Mouse (Mus musculus) kidney, adult 2 months (tissue): ENCODE results near the gene Tle1. TPM values are rescaled to one million over a fixed set of nuclear protein-coding genes. Genes with fewer than 3 reads are reported as not detected.

Source experiments
- DNase-seq: peaks from one replicate; pipeline ENCODE4 v3.0.0; 2021
- H3K27ac ChIP-seq: fragments of 200-500 bp; 2 replicates; pipeline ENCODE4 v1.5.1; 2012; ENCODE audit warnings: low read depth, low read length, control low read depth, inconsistent platforms; ENCODE audit not compliant: insufficient read depth
- H3K27me3 ChIP-seq: fragments of 200-500 bp; replicated peaks from 2 replicates; pipeline ENCODE4 v1.6.1; 2012; ENCODE audit warnings: mild to moderate bottlenecking, moderate library complexity, low read length, inconsistent platforms; ENCODE audit not compliant: control insufficient read depth, insufficient read depth
- H3K36me3 ChIP-seq: fragments of 200-500 bp; 2 replicates; pipeline ENCODE4 v1.6.1; 2012; ENCODE audit warnings: mild to moderate bottlenecking, moderate library complexity, low read length, inconsistent platforms; ENCODE audit not compliant: control insufficient read depth, insufficient read depth
- H3K4me1 ChIP-seq: fragments of 200-500 bp; 2 replicates; pipeline ENCODE4 v1.6.1; 2011; ENCODE audit warnings: low read length; ENCODE audit not compliant: control insufficient read depth, insufficient read depth
- H3K4me3 ChIP-seq: fragments of 200-500 bp; 2 replicates; pipeline ENCODE4 v1.5.1; 2011; ENCODE audit warnings: mild to moderate bottlenecking, low read depth, low read length, control low read depth; ENCODE audit not compliant: insufficient read depth
- CTCF ChIP-seq: fragments of 200-500 bp; conservative IDR thresholded peaks from 2 replicates; pipeline ENCODE4 v1.5.1; 2011; ENCODE audit warnings: low read depth, mild to moderate bottlenecking, control low read depth, low read length, moderate library complexity, mixed read lengths; ENCODE audit not compliant: insufficient read depth, insufficient read length
- POLR2A ChIP-seq: fragments of 200-500 bp; IDR thresholded peaks from one replicate; pipeline ENCODE4 v1.6.1; 2011; ENCODE audit warnings: low read depth, low read length, control low read depth
- WGBS: fragments of 180-500 bp; shearing (Covaris S2); methylation state at CpG from one replicate; pipeline ENCODE4 v1.1.7; 2018; 5-methylcytosine and 5-hydroxymethylcytosine counted together
- polyA plus RNA-seq: library from polyadenylated mRNA; depleted of rRNA; stranded (reverse); fragments of >200 nt; gene quantifications from 2 replicates; pipeline ENCODE4 v1.2.3, GENCODE M21; 2012

Tle1 gene
- polyA plus RNA-seq, 1 experiment = 16.8 TPM

DNA sequence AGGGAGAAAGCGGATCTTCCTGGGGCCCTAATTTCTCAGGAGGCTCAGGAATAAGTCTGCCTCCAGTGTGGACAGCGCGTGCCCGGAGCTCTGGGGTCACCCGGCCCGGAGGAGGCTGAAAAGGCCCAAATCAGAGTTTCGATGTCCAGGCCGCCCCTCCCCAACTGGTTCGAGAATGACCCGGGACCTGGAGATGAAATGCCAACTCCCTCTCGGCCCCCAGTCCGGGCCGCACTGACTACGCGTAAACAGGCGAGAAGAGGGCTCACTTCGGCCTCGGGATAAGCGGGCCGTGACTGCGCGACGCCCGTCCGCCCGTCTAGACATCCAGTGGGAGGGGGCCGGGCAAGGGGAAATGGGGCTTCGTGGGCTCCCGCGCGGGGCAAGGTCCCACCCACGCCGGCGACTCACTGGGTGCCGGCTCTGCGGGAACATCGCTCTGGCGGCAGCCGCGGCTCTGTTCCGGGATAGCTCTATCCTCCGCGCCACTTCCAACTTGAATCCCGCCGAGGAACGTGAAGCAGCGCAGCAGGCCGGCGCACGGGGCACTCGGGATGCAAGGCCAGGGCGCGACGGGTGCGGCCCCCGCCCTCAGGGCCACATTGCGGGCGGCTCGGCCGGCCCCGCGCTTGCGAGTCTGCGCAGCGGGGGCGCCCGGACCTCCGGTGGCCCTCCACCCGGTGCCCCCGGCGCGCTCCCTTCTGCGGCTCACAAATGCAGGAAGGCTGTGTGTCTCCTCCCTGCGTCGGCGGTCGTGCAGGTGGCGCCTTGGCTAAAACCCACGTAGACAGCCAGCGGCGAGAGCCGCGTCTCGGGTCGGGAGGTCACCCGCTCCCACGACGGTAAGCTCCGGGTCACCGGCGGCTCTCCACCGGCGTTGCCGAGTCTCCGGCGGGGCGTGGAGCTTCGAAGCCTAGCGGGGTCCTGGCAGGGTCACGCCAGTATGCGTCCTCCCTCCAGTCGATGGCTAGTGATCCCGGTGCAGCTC lies 854 bp downstream of the Tle1 start:
- Histone ChIP-seq H3K27me3 (no peaks in the 10 kb centered on the region), H3K27ac (peak overlapping the region; percentile 70), H3K4me3 (peak overlapping the region; percentile 71), H3K36me3 (no peaks in the 10 kb centered on the region), H3K4me1 (peaks cover 3% of the 10 kb centered on the region; the same call in 1 of the 2 replicates)
- peak; percentile 53 for DNase-seq
- under 1% methylated on average over 103 of the region's 103 CpGs for WGBS
- TF ChIP-seq CTCF (no peak), POLR2A (no peak)

DNA sequence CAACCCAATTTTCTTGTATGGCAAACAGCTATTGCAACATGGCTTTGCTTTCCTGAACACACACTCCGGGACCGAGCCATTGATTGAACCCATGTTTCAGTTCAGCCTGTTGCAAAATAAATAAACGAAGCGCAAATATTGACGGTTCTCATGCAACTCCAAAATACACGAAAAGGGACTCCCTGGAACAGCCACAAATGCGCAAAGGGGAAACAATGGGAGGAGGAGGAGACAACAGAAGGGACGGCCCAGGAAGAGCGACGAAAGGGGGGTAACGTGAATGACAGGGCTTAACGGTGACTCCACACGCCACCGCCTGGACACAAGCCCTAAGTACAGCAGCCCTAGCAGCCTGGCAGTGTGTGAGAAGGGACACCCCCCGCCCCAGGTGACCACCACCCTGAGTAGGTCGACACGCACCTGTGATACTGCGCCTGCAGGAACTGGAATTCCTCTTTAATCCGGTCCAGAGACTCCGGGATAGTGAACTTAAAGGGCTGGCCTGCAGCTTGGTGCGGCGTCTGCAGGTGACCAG lies 1.8 kb downstream of the Tle1 start:
- Histone ChIP-seq H3K4me3 (peak overlapping the region; percentile 71), H3K27me3 (no peaks in the 10 kb centered on the region), H3K27ac (0 out of 2 replicates have a peak overlapping the region, but pooled peaks have one; percentile 7), H3K4me1 (peaks cover 3% of the 10 kb centered on the region; the same call in 1 of the 2 replicates), H3K36me3 (no peaks in the 10 kb centered on the region)
- TF ChIP-seq CTCF = peak; percentile 86
- no peak for TF ChIP-seq POLR2A
- peak; percentile 86 for DNase-seq
- 1% methylated on average over 22 of the region's 22 CpGs for WGBS

DNA sequence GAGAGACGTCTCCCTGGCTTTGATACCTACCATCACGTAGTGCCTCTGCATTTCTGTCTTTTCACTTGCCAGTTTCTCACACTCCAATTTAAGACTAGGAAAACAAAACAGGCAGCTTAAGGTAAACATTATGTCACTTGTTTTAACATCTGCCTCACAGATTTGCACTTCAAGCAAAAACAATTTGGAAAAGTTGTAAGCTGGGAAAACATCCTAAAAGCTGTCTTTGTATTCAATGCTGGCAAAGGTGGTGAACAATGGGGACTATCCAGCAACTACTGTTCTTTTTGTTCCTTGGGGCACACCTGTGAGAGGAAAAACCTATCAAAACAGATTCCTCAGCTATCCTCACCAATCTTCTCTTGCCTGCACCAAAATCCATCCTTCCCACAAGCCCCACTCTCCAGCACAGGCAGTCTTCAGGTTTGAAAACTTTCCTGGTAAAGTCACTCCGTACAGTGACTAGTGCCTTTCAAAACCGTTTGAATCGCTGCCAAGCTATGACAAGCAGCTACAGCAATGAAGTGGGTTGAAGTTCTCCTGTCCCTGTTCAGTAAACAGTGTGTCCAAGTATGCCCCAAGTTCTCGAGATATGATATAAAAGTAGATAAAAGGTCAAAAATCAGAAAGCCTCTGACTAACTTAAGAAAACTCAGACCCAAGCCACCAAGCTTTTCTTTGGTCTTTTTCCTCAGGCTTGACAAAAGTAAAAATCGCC lies 2.7 kb downstream of the Tle1 start:
- Histone ChIP-seq H3K4me3 (0 out of 2 replicates have a peak overlapping the region, but pooled peaks have one; percentile 9), H3K27ac (no peak overlapping the region)
- WGBS = 38% methylated on average over 7 of the region's 7 CpGs

DNA sequence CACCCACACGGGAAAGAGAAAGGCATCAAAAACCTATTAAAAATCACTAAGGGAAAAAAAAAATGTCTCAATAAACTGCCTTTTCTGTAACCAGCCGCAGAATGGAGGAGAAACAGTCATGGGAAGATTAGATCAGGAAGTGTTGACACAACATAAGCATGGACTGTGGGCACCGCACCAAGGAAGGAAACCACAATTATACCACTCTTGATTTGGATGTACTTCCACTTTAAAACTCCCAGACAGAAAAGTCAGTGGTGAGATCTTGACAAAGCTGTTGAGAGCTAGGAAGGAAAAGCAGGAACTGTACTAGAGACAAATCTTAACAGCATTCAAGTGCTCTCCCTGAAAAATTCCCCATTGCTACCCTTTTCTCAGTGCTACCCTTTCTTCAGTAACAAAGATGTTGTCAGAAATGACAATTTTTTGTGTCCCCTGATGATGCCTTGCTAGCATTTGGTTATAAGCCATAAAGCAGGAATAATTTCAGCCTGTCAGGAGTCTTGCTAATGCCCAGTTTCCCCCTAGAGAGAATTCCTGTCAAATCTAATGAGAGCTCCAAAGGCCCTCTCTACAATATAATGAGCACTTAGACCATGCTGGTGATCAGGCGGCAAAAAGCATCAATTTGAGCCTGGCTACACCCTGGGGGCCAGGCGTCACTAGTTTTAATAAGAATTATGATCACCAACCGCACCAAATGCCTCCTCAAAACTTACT lies 5.4 kb downstream of the Tle1 start:
- Histone ChIP-seq H3K4me3 (no peak overlapping the region), H3K36me3 (peaks cover 2% of the 10 kb centered on the region), H3K4me1 (peaks cover 3% of the 10 kb centered on the region; the same call in 1 of the 2 replicates), H3K27ac (no peak overlapping the region), H3K27me3 (no peaks in the 10 kb centered on the region)
- 73% methylated on average over 6 of the region's 6 CpGs for WGBS
- DNase-seq = peak; percentile 38
- TF ChIP-seq POLR2A (no peak), CTCF (no peak)

More for the DNA sequence above, 2.7 kb downstream of the Tle1 start:
- peak; percentile 62 for DNase-seq
- no peak for TF ChIP-seq CTCF
- TF ChIP-seq POLR2A = no peak
- Histone ChIP-seq H3K4me1 (peaks cover 3% of the 10 kb centered on the region; the same call in 1 of the 2 replicates), H3K36me3 (no peaks in the 10 kb centered on the region), H3K27me3 (no peaks in the 10 kb centered on the region)

DNA sequence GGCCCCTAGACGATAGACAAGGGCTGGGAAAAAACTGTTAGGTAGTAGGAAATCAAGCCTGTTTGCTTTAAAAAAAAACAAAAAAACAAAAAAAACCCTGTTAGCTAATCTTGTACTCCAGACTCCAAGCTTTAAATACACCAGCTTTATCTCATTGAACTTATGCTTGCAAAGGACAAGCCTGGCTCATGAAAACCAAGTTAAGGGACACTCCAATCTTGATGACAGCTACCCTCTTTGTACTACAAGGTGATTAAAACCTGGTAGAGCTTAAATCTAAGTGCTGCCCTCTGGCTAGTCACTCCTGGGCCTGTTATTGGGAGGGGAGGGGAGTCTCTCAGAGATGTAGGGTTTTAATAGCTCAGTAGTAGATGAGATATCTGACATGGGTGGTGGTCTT lies 7.4 kb downstream of the Tle1 start:
- peaks cover 2% of the 10 kb centered on the region for H3K36me3 ChIP-seq
- TF ChIP-seq POLR2A (no peak), CTCF (no peak)
- 72% methylated on average over 1 of the region's 1 CpGs for WGBS
- H3K4me1 ChIP-seq = peaks cover 3% of the 10 kb centered on the region; the same call in 1 of the 2 replicates
- no peak overlapping the region for H3K27ac ChIP-seq
- no peaks in the 10 kb centered on the region for H3K27me3 ChIP-seq
- DNase-seq = no peak
- H3K4me3 ChIP-seq = no peak overlapping the region

DNA sequence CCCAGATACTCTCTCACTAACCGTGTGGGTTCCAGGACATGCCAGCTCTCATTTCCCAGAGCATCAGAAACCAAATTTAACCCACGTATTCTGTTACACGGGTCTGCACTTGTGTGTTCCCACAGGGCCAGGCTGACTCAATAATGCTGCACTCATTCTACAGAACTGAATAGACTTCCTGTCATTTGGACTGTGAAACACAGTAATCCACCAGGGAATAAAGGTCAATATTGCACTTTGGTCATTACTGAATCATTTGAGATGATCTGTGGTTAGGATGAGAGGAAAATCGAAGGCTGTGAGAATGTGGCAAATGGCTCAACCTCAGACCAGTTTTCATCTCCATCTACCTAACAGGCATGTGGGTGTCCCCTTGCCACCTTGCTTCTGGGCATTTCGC lies 16.2 kb downstream of the Tle1 start:
- no peak for TF ChIP-seq POLR2A
- TF ChIP-seq CTCF = no peak

More for the DNA sequence above, 16.2 kb downstream of the Tle1 start:
- 63% methylated on average over 5 of the region's 5 CpGs for WGBS
- no peak for DNase-seq
- Histone ChIP-seq H3K27ac (no peak overlapping the region), H3K27me3 (no peaks in the 10 kb centered on the region), H3K4me1 (no peaks in the 10 kb centered on the region), H3K36me3 (no peaks in the 10 kb centered on the region; the same call in 1 of the 2 replicates), H3K4me3 (no peak overlapping the region)
